Comparison of ENCODE assay signal across 14 mouse cellular contexts in genomic region chr19:43610341-43610848, GRCm38 (mm10). TPM values are rescaled to one million over a fixed set of nuclear protein-coding genes. Genes with fewer than 3 reads are reported as not detected.
A peak's percentile ranks its signal among the peaks of the same experiment; 100 is the strongest.
DNase-seq lines count a peak whose midpoint lies in the region; ATAC-seq and TF ChIP-seq lines count a peak whose summit lies in the region.
"Had no signal": no experiment of that assay in that cellular context is flagged by ENCODE, and none has a peak within 500 bp of the region (broad histone marks: within the 10 kb centered on the region; RNA-seq: fewer than 3 reads in every experiment).

No protein-coding gene starts in this region.

- no peaks in the 10 kb centered on the region for H3K9me3 ChIP-seq in heart, embryonic 10.5 days
- H3K9me3 ChIP-seq in limb, embryonic 14.5 days (ENCODE audit: control insufficient read depth, low read length) = no peaks in the 10 kb centered on the region

- H3K27me3 ChIP-seq in heart, embryonic 10.5 days (ENCODE audit: insufficient read depth, poor library complexity, severe bottlenecking) = peaks cover 98% of the 10 kb centered on the region
- H3K27me3 ChIP-seq in limb, embryonic 14.5 days (ENCODE audit: control insufficient read depth, insufficient read depth, low read length) = peaks cover 97% of the 10 kb centered on the region

- no peak overlapping the region for H3K27ac ChIP-seq in heart, embryonic 10.5 days
- no peak overlapping the region for H3K27ac ChIP-seq in limb, embryonic 14.5 days (replicated peaks; ENCODE audit: low read depth, low read length)

- H3K4me1 ChIP-seq in heart, embryonic 10.5 days = peaks cover 47% of the 10 kb centered on the region
- H3K4me1 ChIP-seq in limb, embryonic 14.5 days (ENCODE audit: control insufficient read depth, insufficient read depth, low read length) = no peaks in the 10 kb centered on the region

- 0 out of 2 replicates have a peak overlapping the region, but pooled peaks have one; percentile 16 for H3K9ac ChIP-seq in limb, embryonic 14.5 days (ENCODE audit: low read depth, low read length, severe bottlenecking)

- WGBS in heart, embryonic 10.5 days = under 1% methylated on average over 31 of the region's 32 CpGs
- under 1% methylated on average over 32 of the region's 32 CpGs for WGBS in limb, embryonic 14.5 days

- ATAC-seq in limb, embryonic 14.5 days (ENCODE audit: low FRiP score, low read depth) = no peak

- peak; percentile 76 for DNase-seq in heart, embryonic 10.5 days (ENCODE audit: low spot score)
- no peak for DNase-seq in heart, postnatal 4 days
- peak; percentile 31 for DNase-seq in thymus, postnatal 4 days
- DNase-seq in thymus, postnatal 10 days (ENCODE audit: low spot score in 2 of 2) = no peak
- no peak for DNase-seq in limb, embryonic 14.5 days (ENCODE audit: low spot score)
- DNase-seq in layer of hippocampus, adult 9-11 months = no peak
- no peak for DNase-seq in urinary bladder, adult 2 months (ENCODE audit: low spot score)
- DNase-seq in urinary bladder, postnatal 14 days (ENCODE audit: low spot score) = no peak
- DNase-seq: adrenal gland, postnatal 10 days; cerebellum, postnatal 25 days; gastrocnemius, postnatal 14 days; kidney, adult 11 months; thymus, adult 18-20 months had no signal

- H3K36me3 ChIP-seq in heart, embryonic 10.5 days = no peaks in the 10 kb centered on the region
- H3K36me3 ChIP-seq in limb, embryonic 14.5 days (ENCODE audit: control insufficient read depth, insufficient read depth, low read length) = no peaks in the 10 kb centered on the region

- H3K4me3 ChIP-seq in heart, embryonic 10.5 days = 0 out of 2 replicates have a peak overlapping the region, but pooled peaks have one; percentile 18
- H3K4me3 ChIP-seq in limb, embryonic 14.5 days (replicated peaks; ENCODE audit: low read length) = peak overlapping the region; percentile 5; the same call in 1 of the 2 replicates

- no peak for TF ChIP-seq POLR2A in limb, embryonic 14.5 days (IDR thresholded peaks at IDR 0.05; ENCODE audit: borderline replicate concordance, extremely low read depth, insufficient read depth, insufficient read length)

- H3K4me2 ChIP-seq in limb, embryonic 14.5 days (replicated peaks; ENCODE audit: low read depth, low read length, severe bottlenecking) = no peak overlapping the region

RNA-seq across cellular contexts. Expression of gene Nkx2-3, which starts 1.7 kb away (rescaled TPM):
- 0.55 and 2.4 TPM in 2 replicates for polyA plus RNA-seq in heart, embryonic 10.5 days (2016; fragmentation: Nextera tagmentation; extraction: Ambion mirVana)
- not detected for total RNA-seq in heart, postnatal 4 days (2021)
- polyA plus RNA-seq in limb, embryonic 14.5 days (2012; rRNA removed) = 0.05 TPM in 1 of 2 replicates, not detected in the other
- not detected in 2 replicates for polyA plus RNA-seq in limb, embryonic 14.5 days (2014; fragmentation: Nextera tagmentation; extraction: Ambion mirVana)
- polyA plus RNA-seq in urinary bladder, adult 2 months (2012; rRNA removed) = not detected in 2 replicates
- total RNA-seq: gastrocnemius, postnatal 14 days; left cerebral cortex, postnatal 36 days had no signal

Comparison
In these comparisons a context has a peak if more than half of its experiments do, and no peak if none do; other contexts are left out.
1. DNase-seq: peak in heart, embryonic 10.5 days (single experiment) and thymus, postnatal 4 days (single experiment); none in heart, postnatal 4 days (single experiment), thymus, postnatal 10 days (0 of 2), limb, embryonic 14.5 days (single experiment), layer of hippocampus, adult 9-11 months (single experiment), urinary bladder, adult 2 months (single experiment) and urinary bladder, postnatal 14 days (single experiment).